Mouse (Mus musculus): ENCODE results near the gene Dgcr6.

The Dgcr6 gene

GRCm38 (mm10) chr16:18070798-18071197 is 18.1 kb downstream of the Dgcr6 start:
- DNase-seq (ENCODE audit: low spot score), result no peak

GRCm38 (mm10) chr16:18072089-18072488 is 19.4 kb downstream of the Dgcr6 start:
- DNase-seq (ENCODE audit: low spot score), result no peak

DNA sequence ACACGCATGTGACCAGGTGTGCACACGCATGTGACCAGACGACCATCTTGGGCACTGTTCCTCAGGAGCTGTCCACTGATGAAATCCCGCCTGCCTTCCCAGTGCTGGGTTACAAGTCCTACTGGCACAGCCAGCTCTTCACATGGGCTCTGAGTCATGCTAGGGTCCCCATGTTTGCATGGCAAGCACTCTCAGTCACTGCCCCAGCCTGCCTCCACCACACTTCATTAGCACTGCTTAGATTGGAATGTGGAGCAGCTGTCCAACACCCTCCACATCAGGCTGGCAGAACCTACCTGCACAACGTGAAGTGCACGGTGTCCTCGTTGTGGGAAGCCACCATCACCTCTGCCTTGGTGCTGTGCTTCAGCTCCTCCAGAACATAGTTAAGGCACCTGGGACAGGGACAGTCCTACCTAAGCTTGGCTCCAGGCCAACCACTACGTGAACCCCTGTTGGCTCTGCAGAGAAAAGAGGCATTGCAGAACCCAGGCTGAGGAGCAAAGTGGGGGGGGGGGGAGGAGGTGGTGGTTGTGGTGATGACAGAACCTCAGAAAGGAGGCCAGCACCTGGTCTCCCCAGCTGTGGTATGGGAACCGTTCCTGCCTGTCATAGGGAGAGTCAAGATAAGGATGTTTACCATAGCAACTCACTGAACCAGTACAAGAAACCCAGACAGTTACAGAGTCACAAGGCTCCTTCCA is 20.8 kb downstream of the Dgcr6 start:
- no peak for DNase-seq (ENCODE audit: low spot score)

DNA sequence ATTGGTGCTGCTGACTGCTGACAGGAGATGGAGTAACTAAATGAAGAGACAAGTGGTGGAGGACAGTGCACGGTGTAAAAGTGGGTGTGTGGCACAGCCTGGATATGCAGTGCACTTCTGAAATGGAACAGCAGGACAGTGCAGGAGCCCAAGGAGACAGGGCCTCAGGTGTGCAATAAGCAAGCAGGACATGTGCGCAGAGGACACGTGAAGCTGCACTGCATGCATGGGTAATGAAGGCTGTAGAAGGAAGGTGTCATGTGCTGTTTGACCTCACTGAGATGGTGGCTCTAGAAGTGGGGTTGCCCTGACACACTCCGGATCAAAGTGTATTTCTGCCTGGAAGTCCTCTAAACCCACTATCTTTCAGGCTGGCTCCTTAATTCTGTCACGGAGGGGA is 22.0 kb downstream of the Dgcr6 start:
- DNase-seq (ENCODE audit: low spot score), result no peak

DNA sequence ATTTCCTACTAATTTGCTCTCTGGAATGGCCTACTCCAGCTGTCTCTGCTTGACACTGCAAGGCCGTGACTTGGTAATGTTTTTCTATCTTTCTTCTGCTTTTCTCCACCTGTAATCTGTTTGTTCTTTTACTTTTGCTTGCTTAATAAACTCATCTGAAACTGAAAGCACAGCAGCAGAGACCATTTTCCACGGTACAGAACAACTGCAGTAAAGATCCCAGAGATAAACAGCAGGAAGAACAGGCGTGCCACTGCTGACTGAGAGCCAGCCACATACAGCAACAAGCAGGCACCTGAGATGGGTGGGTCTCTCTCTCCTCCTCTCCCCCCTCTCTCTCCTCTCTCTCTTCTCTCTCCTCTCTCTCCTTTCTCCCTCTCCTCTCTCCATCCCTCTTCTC is 22.5 kb downstream of the Dgcr6 start:
- no peak for DNase-seq (ENCODE audit: low spot score)

DNA sequence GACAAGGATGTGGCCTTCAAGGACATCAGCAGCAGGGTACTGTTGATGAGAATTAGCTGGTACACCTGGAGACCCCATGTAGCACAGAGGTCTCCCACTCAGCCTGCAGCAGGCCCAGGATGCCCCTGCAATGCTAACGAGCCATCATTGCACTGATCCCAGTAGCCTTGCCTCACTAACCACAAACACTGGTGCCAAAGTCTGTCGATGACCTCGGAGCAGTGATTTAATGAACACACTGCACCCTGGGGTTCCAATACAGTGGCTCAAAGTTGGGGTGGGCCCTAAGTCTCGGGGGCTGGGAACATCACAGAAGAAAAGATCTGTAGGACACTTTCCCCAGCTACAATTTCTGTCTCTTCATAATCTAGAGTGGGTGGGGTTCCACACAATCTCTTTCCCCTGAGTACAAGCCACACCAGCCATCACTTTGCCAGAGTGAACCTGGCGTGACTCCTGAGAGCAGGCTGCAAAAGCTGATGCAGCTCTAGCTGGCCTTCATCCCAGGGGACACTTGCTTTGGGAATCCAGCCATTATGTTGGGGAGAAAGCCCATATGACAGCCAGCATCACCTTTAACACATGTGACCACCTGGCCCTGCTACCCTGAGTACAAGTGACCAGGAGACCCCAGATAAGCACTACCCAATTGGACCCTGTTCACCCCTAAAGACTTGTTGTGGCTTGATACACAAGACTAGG is 25.8 kb downstream of the Dgcr6 start:
- DNase-seq (ENCODE audit: low spot score), result no peak

- DNase-seq (ENCODE audit: low spot score), result no peak
Measured at GRCm38 (mm10) chr16:18079300-18079699, 26.6 kb downstream of the Dgcr6 start.

DNA sequence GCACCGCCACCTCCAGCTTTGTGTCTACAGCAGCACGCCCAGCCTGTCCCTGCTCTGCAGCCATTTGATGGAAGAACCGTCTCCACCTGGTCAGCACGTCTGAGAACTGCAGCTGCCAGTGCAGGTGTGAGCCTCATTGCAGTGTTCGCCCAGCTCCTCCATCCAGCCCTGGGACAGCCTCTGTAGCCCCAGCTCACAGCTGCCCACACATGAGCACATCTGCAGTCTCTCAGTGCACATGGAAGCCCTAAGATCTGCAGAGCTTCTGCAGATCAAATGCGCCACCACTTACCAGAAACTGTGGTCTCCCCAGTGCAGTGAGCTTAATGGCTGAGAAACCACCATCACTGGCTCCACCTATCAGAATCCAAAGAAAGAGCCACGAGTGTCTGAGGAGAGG is 27.5 kb downstream of the Dgcr6 start:
- no peak for DNase-seq (ENCODE audit: low spot score)

GRCm38 (mm10) chr16:18081149-18081827 is 28.6 kb downstream of the Dgcr6 start:
- no peak for DNase-seq (ENCODE audit: low spot score)

DNA sequence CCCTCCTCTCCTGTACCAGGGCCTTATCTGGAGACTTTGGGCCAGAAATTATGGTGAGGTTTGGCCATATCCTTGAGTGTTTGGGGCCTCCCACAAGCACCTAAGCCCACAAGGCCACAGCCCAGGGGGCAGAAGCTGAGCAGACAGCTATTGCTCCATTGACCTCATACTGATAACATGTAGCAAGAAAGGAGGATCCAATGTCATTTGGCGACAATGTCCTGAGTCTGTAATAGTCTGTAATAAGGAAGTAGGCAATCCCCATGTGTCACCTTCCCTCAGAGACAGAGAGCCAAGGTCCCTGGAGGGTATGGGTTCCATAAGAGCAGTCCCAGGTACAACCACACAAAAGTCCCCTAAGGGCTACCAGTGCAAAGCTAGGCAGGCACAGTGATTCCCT is 29.6 kb downstream of the Dgcr6 start:
- DNase-seq (ENCODE audit: low spot score), result no peak

DNA sequence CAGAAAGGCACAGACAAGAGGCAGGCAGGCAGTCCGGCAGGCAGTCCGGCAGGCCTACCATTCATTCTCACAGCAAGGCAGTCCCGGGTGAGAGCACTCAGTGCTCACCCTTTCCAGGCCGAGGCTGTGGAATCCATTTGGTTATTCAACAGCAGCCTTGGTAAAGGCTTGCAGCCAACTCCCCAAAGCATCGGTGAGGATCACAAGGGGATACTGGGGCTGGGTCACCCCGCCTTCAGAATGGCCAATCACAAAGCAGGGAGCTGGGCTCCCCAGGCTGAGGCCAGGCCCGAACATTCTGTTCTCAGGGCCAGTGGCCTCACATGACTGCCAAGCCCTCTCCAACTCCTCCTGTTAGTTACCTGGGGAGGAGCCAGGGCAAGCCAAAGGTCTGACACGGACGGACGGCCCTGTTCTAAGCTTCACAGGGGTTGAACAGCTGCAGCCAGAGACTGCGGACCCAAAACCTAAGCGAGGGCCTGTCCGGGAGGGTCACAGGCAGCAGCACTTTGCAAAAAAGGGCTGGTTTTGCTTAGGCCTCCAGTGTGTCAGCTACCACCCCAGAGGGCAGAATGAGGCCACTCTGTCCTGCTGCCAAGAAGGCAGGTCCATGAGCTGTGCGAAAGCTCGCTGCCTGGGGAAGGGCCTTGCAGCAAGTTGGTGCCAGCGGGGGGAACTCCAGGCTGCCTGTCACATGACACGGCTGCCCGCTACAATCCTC is 30.7 kb downstream of the Dgcr6 start:
- DNase-seq (ENCODE audit: low spot score), result no peak

GRCm38 (mm10) chr16:18084262-18084661 is 31.6 kb downstream of the Dgcr6 start:
- no peak for DNase-seq (ENCODE audit: low spot score)

DNA sequence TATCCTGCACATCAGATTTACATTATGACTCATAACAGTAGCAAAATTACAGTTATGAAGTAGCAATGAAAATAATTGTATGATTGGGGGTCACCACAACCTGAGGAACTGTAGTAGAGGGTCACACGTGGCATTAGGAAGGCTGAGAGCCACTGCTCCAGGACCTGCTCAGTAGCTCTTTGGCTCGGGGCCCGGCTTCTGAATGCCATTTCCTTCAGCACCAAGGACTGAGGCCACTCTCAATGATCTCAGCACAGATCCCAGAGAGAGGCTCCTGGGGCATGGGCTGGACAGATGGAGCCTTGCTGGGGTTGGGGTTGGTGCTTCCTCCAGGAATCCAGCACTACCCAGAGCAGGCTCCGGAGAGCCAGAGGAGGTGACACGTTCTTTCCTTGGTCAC is 34.4 kb downstream of the Dgcr6 start:
- DNase-seq (ENCODE audit: low spot score), result no peak

GRCm38 (mm10) chr16:18096348-18096747 is 43.7 kb downstream of the Dgcr6 start:
- DNase-seq (ENCODE audit: low spot score), result no peak

GRCm38 (mm10) chr16:18102816-18103215 is 50.2 kb downstream of the Dgcr6 start:
- DNase-seq (ENCODE audit: low spot score), result no peak

GRCm38 (mm10) chr16:18103366-18103765 is 50.7 kb downstream of the Dgcr6 start:
- no peak for DNase-seq (ENCODE audit: low spot score)

- no peak for DNase-seq (ENCODE audit: low spot score)
Measured at GRCm38 (mm10) chr16:18103808-18104207, 51.1 kb downstream of the Dgcr6 start.

- DNase-seq (ENCODE audit: low spot score), result no peak
Measured at GRCm38 (mm10) chr16:18108221-18108966, 55.7 kb downstream of the Dgcr6 start.

GRCm38 (mm10) chr16:18111042-18111441 is 58.4 kb downstream of the Dgcr6 start:
- DNase-seq (ENCODE audit: low spot score), result no peak

GRCm38 (mm10) chr16:18116467-18116866 is 63.8 kb downstream of the Dgcr6 start:
- no peak for DNase-seq (ENCODE audit: low spot score)

- DNase-seq (ENCODE audit: low spot score), result no peak
Measured at GRCm38 (mm10) chr16:18118285-18118684, 65.6 kb downstream of the Dgcr6 start.
